Mouse (Mus musculus) B cell, adult 2 months (primary cell): Measurements from ENCODE around the gene Slc46a2.

Source experiments
- DNase-seq, 2 experiments: peaks; one replicate each; pipeline ENCODE4 v3.0.0; 2022

The Slc46a2 gene

DNA sequence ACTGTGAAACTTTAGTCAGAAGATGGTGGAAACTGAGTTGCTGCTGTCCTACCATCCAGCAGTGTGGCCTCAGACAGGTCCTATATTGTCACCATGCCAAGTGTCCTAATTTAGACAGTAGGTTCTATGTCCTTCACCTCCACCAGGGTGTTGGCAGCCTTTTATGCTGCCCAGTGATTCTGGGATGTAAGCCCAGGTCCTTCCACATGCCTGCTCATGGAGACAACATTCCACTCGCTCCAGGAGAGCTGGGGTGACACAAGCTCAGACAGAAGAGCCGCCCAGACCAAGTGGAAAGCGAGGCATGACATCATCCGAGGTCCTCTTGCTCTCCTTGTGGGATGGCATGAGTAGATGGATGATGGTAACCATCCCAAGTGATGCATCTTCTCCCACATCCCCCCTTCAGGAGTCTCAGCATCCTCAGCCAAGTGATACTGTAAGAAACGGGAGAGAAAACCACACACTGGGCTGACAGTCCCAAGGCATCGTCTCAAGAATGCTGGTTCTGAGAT, 24.7 kb downstream of the Slc46a2 start:
- no peak for DNase-seq

DNA sequence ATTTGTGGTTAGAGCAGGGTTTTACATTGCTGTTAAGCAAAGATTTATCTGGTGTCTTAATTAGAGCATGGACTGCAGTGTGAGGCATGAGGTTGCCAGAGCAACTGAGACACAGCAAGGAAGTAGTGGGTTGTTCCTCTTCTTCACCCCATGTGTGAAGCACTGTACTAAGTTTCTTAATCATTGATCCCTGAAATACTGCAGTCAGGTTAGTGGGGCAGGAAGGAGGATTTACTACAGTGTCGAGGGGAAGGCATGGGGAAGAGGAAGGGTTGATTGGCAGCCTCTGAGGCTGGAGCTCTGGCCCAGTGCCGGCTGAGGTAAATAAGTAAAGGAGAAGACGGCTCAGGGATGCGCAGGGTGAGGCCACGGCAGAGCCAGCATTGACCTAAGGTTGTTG, 26.8 kb downstream of the Slc46a2 start:
- no peak for DNase-seq

DNA sequence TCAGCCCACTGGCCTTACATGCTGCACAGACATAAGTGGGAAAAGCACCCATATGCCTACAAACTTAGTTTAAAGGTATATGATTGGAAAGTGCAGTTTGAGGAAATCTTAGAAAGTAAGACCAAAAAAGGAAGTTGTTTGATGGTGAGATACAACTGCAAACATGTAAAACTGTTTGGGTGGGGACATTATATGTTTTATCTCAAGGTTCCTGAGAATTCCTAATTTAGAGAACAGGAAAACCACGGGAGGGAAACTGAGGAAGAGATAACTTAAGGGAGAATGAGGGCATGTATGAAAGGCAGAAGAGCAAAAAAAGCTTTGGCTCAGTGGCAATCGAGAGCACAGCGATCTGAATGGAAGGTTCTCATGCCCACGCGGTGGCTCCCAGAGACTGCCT, 27.8 kb downstream of the Slc46a2 start:
- DNase-seq, result no peak

DNA sequence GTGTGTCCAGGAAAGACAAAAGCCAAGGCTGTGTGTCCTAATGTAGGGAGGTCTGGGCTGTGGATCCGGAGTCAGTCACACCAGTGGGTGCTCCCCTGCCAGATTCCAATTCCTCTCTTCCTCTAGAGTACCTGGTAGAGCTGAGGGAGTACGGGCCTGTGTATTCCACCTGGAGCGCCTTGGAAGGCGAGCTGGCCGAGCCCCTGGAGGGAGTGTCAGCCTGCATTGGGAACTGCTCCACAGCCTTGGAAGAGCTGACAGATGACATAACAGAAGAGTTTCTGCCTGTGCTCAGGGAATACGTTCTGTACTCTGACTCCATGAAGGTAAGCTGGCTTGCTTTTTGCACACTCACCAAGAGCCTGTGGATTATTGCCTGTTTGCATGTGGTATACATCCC, 28.6 kb downstream of the Slc46a2 start:
- no peak for DNase-seq

DNA sequence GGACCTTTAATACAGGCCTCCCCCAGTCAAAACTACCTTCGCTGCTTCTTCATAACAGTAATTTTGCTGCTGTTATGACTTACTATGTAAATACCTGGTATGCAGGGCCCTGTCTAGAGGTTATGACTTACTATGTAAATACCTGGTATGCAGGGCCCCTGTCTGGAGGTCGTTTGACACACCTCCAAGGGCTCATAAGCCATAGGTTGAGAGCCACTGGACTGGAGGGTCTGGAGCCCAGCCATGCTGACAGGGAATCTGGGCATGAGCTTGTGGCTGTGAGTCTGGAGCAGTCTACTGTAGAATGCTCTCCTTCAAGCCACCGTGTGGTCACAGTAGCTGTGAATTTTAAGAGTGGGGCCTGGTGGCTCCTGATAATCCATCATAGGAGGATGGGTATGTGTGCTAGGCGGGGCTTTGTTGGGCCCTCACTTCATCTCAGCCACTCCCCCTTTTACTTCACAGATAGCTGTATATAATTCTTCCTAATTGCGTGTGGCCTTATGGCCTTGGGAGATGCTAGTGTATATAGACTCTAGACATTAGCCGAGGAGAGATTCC, 30.6 kb downstream of the Slc46a2 start:
- DNase-seq, result no peak

DNA sequence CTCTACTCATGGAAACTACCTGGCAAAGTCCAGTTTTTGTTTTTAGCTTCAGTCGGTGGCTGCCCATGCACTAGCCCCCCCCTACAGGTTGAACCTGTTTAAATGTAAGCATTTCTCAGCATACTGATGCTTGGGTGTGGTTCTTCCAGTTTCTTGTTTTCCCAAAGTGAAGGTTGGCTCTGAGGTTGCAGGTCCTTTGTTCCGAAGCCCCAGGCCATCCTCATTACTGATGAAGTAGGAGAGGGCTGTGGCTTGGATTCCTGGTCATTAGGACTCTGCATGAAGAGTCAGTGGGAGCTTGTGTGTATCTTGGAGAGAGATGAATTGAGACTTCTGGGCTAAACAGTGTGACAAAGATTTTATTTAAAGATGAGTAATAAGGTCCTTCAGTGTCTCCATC, 33.6 kb downstream of the Slc46a2 start:
- peak in 1 of 2 experiments; percentile 26 for DNase-seq

DNA sequence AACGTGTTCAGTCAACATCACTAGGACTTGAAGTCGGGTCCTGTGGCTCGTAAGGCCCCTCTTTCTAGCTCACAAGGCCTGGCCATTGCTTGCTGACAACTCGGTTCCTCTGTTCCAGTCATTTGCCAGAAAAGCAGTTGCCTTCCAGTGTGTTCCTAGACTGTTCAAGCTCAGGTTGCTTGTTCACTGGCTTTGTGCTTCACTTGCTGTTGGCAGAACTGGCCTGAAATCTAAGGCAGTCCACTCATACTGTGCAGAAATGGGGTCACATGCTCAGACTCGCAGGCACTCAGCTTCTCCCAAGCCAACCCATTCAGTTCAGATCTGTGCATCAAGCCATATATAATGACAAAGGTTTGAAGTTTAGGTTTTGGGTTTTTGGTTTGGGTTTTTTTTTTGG, 34.1 kb downstream of the Slc46a2 start:
- DNase-seq, result no peak

DNA sequence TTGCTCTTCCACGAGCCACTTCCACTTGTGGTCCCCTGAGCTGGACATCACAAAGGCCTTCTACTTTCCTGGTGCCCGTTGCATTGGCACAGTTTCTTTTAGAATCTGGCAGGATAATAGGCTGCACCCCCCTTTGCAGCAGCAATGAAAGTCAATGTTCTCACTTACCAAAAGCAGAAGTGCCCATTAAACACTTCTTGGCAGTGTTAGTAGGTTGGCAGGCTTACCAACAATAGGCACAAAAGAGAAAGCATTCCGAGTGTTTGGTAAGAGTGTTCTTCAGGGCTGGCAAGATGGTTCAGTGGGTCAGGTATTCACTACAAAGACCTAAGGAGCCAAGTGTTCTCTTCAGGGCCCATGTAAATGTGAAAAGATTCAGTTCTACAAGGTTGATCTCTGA, 35.4 kb downstream of the Slc46a2 start:
- DNase-seq, result no peak

DNA sequence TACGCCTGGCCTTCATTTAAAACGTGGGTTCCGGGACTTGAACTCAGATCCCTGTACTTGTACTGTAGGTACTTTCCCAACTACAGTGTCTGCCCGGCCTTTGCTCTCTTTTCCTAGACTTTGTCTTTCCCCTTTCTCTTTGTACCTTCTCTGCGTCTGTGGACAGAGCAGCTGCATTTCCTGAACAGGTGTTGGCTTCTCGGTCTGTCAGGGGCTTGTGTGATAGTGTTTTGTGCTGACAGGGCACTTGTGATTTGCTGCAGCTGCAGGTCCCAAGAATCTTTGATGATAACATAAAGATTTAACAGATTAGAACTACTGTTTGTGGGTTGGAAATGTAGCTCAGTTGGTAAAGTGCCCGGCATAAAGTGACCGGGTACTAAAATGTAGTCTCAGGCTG, 36.3 kb downstream of the Slc46a2 start:
- no peak for DNase-seq

DNA sequence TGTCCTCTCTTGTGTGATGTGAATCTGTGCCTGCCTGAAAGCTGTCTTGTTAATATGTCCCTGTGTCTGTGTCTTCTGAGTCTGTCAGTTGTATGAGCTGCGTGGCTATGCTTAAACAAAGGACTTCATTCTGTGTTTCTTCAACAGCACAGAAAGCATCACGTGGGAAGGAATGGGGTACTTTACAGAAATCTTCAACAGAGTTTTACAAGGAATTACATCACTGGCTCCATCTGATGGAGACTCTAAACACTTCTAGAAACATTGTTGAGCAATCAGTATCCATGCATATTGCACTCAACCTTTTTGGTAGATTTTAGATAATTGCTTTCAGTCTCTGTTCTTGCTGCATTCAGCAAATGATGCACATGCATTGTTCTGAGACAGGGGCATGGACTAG, 37.8 kb downstream of the Slc46a2 start:
- no peak for DNase-seq

DNA sequence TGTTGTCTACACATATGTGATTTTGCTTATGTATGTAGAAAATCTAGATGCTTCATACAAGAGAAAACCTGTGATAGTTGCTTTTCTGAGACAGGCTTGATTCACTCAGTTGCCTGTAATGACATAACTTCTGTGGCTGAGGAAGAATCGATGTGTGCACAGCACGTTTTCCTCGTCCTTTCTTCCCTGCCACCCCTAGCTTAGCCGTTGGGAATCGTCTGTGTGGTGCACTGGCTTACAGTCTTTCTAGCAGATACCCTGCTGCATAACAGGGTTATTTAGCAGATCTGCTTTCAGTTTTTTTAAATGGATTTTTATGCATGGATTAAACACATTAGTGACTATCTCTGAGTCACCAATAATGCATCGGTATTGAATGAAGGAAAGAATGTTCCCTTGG, 38.3 kb downstream of the Slc46a2 start:
- DNase-seq, result no peak

DNA sequence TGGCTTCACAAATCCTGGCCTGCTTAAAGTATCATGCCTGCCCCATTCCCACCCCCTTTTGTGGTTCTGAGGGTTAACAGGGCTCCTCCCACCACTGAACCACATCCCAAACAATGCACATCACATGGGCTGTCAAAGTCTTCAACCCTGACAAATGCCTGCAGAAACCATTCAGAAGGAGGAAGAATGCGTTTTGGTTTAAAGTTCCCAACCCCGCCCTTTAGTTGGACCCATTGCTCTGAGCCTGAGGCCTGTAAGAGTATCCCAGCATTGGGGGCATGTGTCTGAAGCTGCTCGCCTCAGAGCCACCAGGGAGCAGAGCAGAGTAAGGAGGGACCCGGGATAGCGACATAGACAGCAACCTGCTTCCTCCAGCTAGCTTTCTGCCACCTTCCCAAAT, 41.0 kb downstream of the Slc46a2 start:
- no peak for DNase-seq

DNA sequence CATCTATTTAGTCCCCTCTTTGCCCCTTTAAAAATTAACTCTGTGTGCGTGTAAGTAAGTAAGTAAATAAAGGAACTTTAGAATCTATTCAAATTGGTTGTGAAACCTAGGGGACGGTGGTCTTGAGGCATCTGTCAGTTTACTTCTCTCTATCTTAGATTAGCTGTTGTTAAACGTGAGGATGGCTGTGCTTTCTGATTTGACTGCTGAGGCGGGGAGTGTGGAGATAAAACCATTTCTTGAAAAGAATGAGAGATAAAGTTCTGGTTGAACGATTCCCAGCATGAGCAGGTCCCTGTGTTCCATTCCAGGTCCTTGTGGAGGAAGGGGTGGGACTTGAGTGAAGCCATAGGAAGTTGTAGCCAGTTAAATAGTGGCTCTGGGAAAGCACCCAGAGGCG, 41.6 kb downstream of the Slc46a2 start:
- DNase-seq, result no peak

DNA sequence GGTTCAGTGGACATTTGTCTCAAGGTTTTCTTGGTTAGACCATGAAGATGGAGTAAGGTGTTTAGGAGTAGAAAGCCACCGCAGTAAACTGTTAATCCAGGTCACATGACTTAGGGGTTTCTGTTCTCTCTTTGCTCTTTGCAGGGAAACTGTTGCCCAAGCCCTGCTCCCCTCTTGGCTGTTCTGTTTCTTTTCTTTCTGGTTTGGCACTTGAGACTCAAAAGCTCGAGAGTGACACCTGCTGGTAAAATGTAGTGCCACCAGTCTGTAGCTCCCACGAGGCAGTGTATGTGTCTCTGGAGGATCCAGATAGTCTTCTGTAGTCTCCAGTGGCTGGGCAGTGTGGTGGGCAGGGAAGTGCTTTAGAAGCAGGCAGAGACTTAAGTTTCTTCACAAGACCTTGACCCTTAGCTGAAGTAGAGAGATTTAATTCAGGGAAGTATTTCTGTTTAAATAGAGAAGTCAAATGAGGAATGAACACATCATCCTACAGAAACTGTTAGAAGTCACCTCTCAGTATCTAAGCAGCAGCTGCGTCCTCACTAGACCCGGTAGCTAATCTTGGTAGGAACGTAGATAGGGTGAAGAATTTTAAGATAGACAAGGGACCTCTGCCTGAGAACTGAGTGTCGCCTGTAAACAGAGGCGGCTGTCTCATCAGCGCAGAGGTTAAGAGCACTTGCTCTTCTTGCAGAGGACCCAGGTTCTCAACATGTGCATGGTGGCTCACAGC, 43.8 kb downstream of the Slc46a2 start:
- peak; percentile 79 to 82 for DNase-seq

DNA sequence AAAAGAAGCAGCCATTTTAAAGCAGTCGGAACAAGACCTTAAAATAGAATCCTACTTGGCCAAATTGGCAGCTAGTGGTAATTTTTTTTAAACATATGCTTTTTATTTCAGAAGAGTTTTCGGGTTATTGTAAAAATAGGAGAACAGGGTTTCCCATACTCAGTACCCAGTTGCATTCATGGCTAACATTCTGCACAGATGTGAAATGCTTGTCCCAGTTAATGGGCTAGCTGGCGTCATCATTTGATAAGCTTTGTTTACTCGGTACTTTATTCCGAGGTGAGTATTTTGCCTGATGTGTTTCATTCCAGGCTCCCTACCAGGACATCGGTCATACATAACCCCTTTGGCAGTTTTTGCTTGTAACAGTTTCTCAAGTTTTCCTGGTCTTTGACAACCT, 44.4 kb downstream of the Slc46a2 start:
- DNase-seq, result no peak

DNA sequence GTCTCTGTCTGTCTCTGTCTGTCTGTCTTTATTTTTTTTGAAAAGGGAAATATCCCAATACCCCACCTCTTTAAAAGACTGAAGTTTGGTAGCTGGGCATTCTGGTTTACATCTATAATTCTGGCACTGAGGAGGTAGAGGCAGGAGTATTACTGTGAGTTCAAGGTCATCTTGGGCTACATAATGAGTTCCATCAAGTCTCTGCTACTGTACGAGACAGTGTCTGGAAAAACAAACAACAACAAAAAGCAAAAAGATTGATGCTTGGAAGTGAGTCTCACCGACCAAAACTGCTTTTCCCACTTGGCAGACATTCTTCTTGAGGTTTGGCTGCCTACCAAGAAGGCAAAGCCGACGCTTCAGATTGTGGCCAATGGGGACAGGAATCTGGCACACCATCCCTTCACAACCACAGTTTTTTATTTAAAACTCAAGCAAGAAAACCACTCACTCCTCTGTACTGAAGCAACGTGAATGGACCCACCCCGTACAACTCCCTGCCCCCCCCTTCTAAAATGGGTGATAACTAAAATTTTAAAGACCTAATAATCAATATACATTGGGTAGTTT, 45.3 kb downstream of the Slc46a2 start:
- DNase-seq, result no peak

DNA sequence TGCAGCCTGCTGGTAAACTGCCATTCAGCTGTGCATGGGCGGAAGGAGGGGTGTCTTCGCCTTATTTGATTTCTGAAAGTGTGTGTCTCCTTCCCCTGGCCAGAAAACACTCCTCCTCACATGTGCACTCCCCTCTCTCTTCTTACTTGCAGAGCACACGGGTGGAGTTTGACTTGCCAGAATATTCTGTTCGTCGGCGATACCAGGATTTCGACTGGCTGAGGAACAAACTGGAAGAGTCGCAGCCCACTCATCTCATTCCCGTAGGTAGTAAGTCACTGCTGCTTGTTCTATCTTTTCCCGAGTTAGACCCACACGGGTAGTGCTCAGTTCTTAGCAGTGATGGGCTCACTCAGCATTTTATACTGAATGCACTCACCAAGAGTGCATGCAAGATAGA, 46.8 kb downstream of the Slc46a2 start:
- DNase-seq, result no peak

DNA sequence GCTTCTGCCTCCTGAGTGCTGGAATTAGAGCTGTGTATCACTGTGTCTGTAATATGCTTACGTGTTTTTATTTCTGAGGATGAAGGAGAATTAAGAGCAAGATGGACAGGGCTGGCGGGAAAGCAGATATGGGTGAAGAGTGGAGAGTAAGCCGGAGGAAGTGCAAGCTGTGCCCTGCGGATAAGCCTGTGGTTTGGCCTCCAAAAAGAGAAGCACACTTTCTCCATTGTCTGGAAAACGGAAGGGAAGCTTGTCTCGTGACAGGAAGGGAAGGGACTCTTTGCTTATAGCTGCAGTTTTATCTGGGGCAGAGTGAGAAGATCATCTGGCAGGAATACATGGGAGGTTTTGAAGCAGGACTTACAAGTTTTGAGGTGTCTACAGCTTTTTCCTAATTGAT, 51.0 kb downstream of the Slc46a2 start:
- no peak for DNase-seq

DNA sequence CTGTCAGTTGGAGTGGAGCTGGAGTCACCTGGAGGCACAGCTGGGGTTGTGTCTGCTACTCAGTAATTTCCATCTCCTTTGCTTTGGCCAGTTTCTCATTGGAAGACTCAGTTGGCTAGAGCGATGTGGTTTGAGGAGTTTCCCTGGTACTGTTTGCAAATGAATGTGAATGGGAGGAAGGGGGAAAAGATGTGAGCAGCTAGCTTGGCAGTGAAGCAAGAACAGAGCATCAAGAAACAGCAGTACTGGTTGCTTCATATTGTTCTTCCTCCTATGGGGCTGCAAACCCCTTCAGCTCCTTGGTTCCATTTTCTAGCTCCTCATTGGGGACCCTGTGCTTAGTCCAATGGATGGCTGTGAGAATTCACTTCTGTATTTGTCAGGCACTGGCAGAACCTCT, 52.5 kb downstream of the Slc46a2 start:
- DNase-seq, result no peak

DNA sequence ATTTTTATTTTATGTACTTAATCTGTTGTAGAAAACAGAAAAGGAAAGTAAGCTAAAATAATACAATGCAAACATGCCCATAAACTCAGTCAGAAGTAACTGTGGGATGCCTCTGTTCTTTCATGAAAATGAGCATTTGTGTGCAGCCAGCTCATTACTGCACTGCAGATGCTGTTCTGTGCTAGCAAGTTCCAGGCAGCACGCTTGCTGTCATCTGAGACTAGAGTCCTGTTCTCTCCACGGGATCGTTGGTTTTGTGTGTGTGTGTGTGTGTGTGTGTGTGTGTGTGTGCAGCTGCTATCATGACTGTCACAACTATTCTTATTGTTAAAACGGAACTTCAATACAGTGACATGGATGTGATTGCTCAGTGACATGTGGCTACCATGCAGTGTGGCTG, 53.0 kb downstream of the Slc46a2 start:
- DNase-seq, result no peak

DNA sequence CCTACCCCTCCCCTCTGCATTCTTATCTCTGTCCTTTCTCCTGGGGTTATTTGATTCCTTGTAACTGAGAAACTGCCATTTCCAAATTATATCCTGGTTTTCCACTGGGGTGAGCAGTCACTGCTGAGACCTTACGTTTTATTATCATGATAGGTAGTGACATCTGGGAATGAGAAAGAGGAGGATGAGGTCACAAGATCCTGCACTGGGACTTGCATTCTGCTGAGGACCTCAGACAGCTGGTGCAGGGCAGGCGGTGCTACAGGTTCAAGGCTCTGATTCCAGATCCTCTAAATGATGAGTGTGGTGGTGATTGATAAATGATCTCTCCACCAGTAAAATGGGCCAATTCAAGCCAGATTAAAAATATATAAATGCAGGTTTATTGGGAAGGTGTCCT, 54.4 kb downstream of the Slc46a2 start:
- no peak for DNase-seq

DNA sequence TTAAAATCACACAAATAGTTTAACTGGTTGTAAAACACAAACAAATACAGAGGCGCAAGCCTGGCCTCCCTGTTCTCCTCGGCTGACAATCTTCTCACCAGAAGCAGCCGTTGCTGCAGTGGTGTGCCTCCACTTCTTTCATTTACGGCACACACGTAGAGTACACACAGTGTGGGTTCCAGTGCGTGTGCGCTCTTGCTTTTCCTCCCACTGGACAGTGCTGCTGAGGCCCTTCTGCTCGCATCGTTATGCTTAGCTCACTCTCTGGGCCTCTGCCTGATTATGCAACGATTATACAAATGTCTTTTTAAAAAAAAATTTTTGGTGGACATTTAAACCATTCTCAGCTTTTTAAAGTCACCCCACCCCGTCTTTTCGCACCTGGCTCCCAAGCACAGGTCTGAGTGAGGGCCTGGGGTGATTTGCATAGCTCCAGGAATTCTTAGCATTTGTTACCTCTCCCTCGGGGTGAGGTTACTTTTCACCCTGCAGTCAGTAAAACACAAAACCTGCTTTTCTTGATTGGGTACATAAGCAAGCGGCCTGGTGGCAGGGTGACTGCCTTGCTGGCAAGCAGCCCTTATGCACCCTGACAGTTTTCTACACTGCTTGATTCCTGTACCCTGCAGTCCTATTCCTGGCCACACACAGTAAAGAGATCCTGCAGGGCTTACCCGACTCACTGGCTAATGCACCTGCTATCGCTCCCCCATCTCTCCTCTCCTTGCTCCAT, 55.0 kb downstream of the Slc46a2 start:
- DNase-seq, result no peak
